Mouse (Mus musculus): ENCODE results near the gene Cdon.

- TF ChIP-seq SMC3 (IDR thresholded peaks at IDR 0.05; ENCODE audit: low read depth, low read length) (no peak), E2F4 (IDR thresholded peaks at IDR 0.05; ENCODE audit: insufficient replicate concordance, low read depth, low read length) (no peak), CHD2 (IDR thresholded peaks at IDR 0.05; ENCODE audit: low read length) (no peak), POLR2A (IDR thresholded peaks at IDR 0.05; ENCODE audit: low read depth, low read length) (no peak), BHLHE40 (IDR thresholded peaks at IDR 0.05; ENCODE audit: low read depth, low read length) (no peak), CTCF (conservative IDR thresholded peaks at IDR 0.05 in 1 of 2, IDR thresholded peaks at IDR 0.05 in 1 of 2; ENCODE audit: low read depth in 2 of 2, low read length in 2 of 2) (no peak)
Observed at GRCm38 (mm10) chr9:35446916-35447315, 26.0 kb downstream of the Cdon start.

All from CH12.LX (cell line).